Mouse (Mus musculus): ENCODE data around the gene Olfr713. TPM values are rescaled to one million over a fixed set of nuclear protein-coding genes. Genes with fewer than 3 reads are reported as not detected.

Gene Olfr713
- not detected in 2 replicates for polyA plus RNA-seq (2015; fragmentation: Nextera tagmentation; extraction: Ambion mirVana)

DNA sequence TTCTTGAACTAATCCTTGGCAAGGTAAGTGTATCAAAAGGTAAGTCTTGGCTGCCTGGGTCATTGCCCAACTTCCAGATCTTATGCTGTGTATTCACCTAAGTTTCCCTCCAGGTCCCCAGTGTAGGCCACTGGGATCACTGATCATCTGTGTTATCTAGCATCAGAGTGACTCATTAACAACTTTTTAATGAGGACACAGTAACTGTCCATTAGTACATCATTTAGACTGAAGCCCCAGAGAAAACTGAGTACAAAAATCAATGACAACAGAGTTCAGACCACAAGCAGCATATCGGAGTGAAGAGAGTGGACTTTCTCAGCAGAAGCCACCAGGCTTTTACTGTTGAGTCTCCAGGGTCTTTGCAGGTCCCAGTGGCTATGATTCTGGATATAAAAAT lies at the start of gene Olfr713:
Gene Olfr713, plus strand, starts transcription at position 301 of the 400 bp plus-strand sequence.
- Histone ChIP-seq H3K27me3 (no peaks in the 10 kb centered on the region), H3K4me1 (replicated peaks) (no peaks in the 10 kb centered on the region), H3K4me3 (replicated peaks) (no peak within 1 kb of the TSS), H3K9me3 (replicated peaks) (no peaks in the 10 kb centered on the region), H3K4me2 (no peak within 1 kb of the TSS), H3K27ac (replicated peaks) (no peak within 1 kb of the TSS), H3K9ac (no peak within 1 kb of the TSS), H3K36me3 (replicated peaks) (no peaks in the 10 kb centered on the region)
- no peak for ATAC-seq (ENCODE audit: insufficient read depth)
- WGBS (ENCODE audit: insufficient replicate concordance) = 73% methylated on average over 1 of the region's 1 CpGs

DNA sequence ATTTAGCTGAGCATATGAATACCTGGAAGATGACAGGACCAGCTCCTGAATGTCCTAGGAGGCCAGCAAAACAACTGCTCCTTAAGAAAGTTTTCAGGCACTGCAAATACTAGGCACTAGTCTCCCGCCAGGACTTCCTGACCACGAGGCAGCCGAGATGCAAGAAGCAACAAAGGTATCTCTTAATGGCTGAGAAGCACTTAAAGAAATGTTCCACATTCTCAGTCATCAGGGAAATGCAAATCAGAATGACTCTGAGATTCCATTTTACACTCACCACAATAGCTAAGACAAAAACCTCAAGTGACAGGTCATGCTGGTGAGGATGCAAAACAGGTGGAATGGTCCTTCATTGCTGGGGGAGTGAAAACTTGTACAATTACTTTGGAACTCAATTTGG lies 45.7 kb upstream of the Olfr713 start:
- Histone ChIP-seq H3K4me3 (replicated peaks) (no peak overlapping the region), H3K27ac (replicated peaks) (no peak overlapping the region), H3K4me2 (no peak overlapping the region), H3K9me3 (replicated peaks) (no peaks in the 10 kb centered on the region), H3K4me1 (replicated peaks) (no peaks in the 10 kb centered on the region), H3K9ac (no peak overlapping the region), H3K27me3 (no peaks in the 10 kb centered on the region), H3K36me3 (replicated peaks) (no peaks in the 10 kb centered on the region)
- ATAC-seq (ENCODE audit: insufficient read depth) = no peak
- WGBS (ENCODE audit: insufficient replicate concordance) = 63% methylated on average over 3 of the region's 3 CpGs

DNA sequence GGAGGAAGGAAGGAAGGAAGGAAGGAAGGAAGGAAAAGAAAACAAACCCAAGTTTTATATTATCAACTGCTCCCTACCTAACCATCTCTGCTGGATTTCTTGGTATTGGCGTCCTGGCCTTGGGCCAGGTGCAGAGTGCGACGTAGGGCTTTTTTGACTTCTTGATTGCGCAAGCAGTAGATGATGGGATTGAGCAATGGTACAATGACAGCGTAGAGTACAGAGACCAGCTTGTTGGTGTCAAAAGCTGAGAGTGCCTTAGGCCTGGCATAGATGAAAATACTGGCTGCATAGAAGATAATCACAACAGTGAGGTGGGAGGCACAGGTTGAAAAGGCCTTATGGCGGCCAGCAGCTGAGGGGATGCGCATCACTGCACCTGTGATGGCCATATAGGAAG lies 30.2 kb upstream of the Olfr713 start:
- Histone ChIP-seq H3K9me3 (replicated peaks) (no peaks in the 10 kb centered on the region), H3K27ac (replicated peaks) (no peak overlapping the region), H3K36me3 (replicated peaks) (no peaks in the 10 kb centered on the region), H3K9ac (no peak overlapping the region), H3K4me1 (replicated peaks) (no peaks in the 10 kb centered on the region), H3K4me3 (replicated peaks) (no peak overlapping the region), H3K27me3 (no peaks in the 10 kb centered on the region), H3K4me2 (no peak overlapping the region)
- WGBS (ENCODE audit: insufficient replicate concordance) = 70% methylated on average over 7 of the region's 7 CpGs
- no peak for ATAC-seq (ENCODE audit: insufficient read depth)

DNA sequence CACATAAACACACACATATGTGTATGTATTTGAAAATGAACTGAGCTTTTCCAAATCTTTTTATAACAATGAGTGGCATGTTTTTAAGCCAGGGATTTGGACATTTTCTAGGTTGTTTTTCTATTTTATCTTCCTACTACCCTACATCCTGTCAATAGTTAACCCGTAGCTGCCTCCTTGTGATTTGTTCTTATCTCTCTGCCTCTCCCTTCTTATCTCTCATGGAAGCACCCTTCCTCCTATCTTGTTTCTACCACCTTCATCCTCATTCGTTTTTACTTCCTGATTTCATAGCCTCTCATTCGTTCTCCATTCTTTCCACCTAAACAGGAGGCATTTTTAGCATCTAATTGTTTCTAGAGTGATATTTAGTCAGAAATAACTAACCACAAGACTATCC lies 26.8 kb upstream of the Olfr713 start:
- Histone ChIP-seq H3K27ac (replicated peaks) (no peak overlapping the region), H3K9me3 (replicated peaks) (no peaks in the 10 kb centered on the region), H3K36me3 (replicated peaks) (no peaks in the 10 kb centered on the region), H3K9ac (no peak overlapping the region), H3K27me3 (no peaks in the 10 kb centered on the region), H3K4me1 (replicated peaks) (no peaks in the 10 kb centered on the region), H3K4me3 (replicated peaks) (no peak overlapping the region), H3K4me2 (no peak overlapping the region)
- 8% methylated on average over 3 of the region's 3 CpGs for WGBS (ENCODE audit: insufficient replicate concordance)
- no peak for ATAC-seq (ENCODE audit: insufficient read depth)

DNA sequence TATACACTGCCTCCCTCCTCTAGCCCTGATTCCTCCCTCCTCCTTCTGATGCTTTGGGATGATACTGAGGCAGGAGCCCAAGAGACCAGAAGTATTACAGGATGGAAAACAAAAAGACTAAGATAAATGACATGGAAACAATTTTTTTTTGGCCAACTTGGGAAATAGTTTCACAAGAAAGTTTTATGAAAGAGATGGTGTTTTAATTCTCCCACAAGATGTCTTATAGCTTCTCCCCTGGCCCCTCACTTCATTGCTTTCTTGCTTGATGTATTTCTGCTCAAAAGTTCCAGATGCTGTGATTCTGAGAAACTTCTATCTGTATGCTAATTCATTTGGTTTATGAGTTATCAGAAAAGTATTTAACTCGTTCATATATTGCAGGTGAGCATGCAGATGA lies 25.0 kb upstream of the Olfr713 start, which contains the start of gene Olfr2:
Gene Olfr2, minus strand, starts transcription at position 101 of the 400 bp plus-strand sequence.
- Histone ChIP-seq H3K27ac (replicated peaks) (no peak within 1 kb of the TSS), H3K9ac (no peak within 1 kb of the TSS), H3K4me2 (no peak within 1 kb of the TSS), H3K36me3 (replicated peaks) (no peaks in the 10 kb centered on the region), H3K9me3 (replicated peaks) (no peaks in the 10 kb centered on the region), H3K4me3 (replicated peaks) (no peak within 1 kb of the TSS), H3K27me3 (no peaks in the 10 kb centered on the region), H3K4me1 (replicated peaks) (no peaks in the 10 kb centered on the region)
- 21% methylated on average over 1 of the region's 1 CpGs for WGBS (ENCODE audit: insufficient replicate concordance)
- ATAC-seq (ENCODE audit: insufficient read depth) = no peak

DNA sequence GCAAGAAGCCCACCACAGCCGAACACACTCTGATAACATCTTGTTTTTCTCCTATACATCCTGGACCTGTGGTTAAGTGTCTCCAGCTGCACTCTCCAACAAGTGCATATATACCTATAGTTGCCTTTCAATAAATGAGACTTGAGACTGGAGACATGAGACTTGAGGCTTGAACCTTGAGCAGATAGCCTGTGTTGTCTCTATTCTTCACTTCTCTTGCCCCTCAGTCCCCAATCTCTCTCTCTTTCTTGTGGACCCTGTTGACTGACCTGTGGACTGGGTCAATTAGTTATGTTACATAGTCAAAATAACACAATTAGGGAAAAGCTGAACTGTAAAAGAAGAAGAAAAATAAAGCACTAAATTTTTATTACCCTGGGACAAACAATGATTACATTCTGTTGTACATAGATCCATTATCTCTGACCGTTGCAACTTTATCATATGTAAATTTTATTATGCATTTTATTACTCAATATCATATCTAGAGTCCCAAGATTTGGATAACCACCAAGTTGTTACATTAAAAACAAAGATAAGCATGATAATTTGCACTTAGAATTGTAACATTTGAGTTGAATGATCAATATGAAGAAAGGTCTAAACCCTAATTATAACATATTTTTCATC lies 9.1 kb downstream of the Olfr713 start:
- Histone ChIP-seq H3K4me1 (replicated peaks) (no peaks in the 10 kb centered on the region), H3K9me3 (replicated peaks) (no peaks in the 10 kb centered on the region), H3K4me3 (replicated peaks) (no peak overlapping the region), H3K27me3 (no peaks in the 10 kb centered on the region), H3K9ac (no peak overlapping the region), H3K27ac (replicated peaks) (no peak overlapping the region), H3K4me2 (no peak overlapping the region), H3K36me3 (replicated peaks) (no peaks in the 10 kb centered on the region)
- ATAC-seq (ENCODE audit: insufficient read depth) = no peak
- WGBS (ENCODE audit: insufficient replicate concordance) = 32% methylated on average over 2 of the region's 2 CpGs

DNA sequence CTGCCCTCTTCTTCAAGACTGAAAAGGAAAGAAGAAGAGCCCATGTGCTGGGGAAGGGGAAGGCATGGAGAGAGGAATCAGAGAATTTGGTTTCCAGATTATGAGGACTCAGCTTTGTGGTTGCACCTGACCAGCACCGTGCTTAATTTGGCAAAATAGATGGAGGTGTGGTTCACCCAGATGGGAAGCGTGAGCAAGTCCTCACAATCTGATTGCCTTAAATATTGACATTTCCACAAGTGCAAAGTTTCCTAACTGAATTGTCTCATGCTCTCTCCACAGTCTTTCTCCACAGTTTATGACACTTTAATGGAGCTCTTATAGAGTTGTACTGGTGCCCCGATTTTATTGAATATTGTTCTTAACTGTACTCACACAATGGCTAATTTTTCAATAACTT lies 12.2 kb downstream of the Olfr713 start:
- no peaks in the 10 kb centered on the region for H3K27me3 ChIP-seq
- H3K4me1 ChIP-seq (replicated peaks) = no peaks in the 10 kb centered on the region
- no peak overlapping the region for H3K4me3 ChIP-seq (replicated peaks)
- ATAC-seq (ENCODE audit: insufficient read depth) = no peak
- no peak overlapping the region for H3K27ac ChIP-seq (replicated peaks)
- 56% methylated on average over 3 of the region's 3 CpGs for WGBS (ENCODE audit: insufficient replicate concordance)
- H3K9me3 ChIP-seq (replicated peaks) = no peaks in the 10 kb centered on the region
- H3K36me3 ChIP-seq (replicated peaks) = no peaks in the 10 kb centered on the region
- H3K9ac ChIP-seq = no peak overlapping the region
- no peak overlapping the region for H3K4me2 ChIP-seq

DNA sequence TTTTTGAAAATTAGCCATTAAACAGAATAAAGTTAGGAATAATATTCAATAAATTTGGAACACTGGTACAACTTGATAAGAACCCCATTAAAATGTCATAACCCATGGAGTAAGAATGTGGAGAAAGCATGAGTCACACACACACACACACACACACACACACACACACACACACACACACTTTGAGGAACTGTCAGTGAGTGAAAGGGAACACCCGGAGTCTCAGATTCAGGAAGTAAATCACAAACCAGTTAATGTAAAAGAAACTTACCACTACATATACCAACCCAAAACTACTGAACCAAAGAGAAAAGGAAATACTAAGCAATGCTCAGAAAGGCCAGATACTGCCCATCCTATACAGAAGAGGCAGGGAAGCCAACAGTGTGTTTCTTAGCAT lies 13.4 kb downstream of the Olfr713 start:
- Histone ChIP-seq H3K36me3 (replicated peaks) (no peaks in the 10 kb centered on the region), H3K4me3 (replicated peaks) (no peak overlapping the region), H3K9ac (no peak overlapping the region), H3K4me1 (replicated peaks) (no peaks in the 10 kb centered on the region), H3K27ac (replicated peaks) (no peak overlapping the region), H3K9me3 (replicated peaks) (no peaks in the 10 kb centered on the region), H3K27me3 (no peaks in the 10 kb centered on the region), H3K4me2 (no peak overlapping the region)
- no peak for ATAC-seq (ENCODE audit: insufficient read depth)
- WGBS (ENCODE audit: insufficient replicate concordance) = 11% methylated on average over 1 of the region's 1 CpGs

DNA sequence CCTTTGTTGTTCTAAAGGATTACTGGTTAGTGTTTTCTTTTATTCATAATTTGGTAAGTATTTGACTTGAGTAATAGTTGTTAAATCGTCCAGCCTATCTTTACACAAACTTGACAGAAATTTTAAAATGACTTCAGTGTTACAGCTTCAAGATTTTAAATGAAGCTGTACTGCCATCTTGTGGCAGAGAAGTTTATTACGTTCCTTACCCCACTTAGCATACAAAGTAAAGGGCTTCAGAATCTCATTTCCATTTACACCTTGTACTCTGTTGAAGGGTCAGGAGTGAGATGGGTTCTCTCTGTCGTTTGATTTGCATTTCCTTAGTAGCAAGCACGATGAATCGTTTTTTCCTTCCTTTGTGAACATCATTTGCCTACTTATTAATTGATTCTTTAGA lies 14.9 kb downstream of the Olfr713 start:
- Histone ChIP-seq H3K4me3 (replicated peaks) (no peak overlapping the region), H3K27me3 (no peaks in the 10 kb centered on the region), H3K9ac (no peak overlapping the region), H3K9me3 (replicated peaks) (no peaks in the 10 kb centered on the region), H3K4me2 (no peak overlapping the region), H3K36me3 (replicated peaks) (no peaks in the 10 kb centered on the region), H3K4me1 (replicated peaks) (no peaks in the 10 kb centered on the region), H3K27ac (replicated peaks) (no peak overlapping the region)
- no peak for ATAC-seq (ENCODE audit: insufficient read depth)
- WGBS (ENCODE audit: insufficient replicate concordance) = 1% methylated on average over 5 of the region's 5 CpGs

DNA sequence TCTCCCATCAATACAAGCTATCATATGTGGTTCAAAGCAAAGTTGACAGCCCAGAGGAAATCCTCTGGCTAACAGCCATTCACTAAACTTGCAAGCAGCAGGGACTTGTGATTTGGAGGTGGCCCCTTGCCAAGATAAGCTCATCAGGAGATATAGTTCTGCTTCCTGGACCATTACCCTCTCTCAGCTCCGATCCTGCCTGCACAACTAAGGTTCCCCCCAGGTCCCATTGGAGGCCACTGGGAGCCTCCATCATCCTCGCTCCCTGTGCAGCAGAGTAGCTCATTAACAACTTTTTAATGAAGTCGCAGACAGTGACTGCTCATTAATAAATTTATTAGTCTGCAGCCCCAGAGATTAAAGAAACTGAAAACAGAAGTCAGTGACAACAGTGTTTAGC lies 16.6 kb downstream of the Olfr713 start:
- Histone ChIP-seq H3K4me1 (replicated peaks) (no peaks in the 10 kb centered on the region), H3K9ac (no peak overlapping the region), H3K9me3 (replicated peaks) (no peaks in the 10 kb centered on the region), H3K27me3 (no peaks in the 10 kb centered on the region), H3K36me3 (replicated peaks) (no peaks in the 10 kb centered on the region), H3K4me3 (replicated peaks) (no peak overlapping the region), H3K4me2 (no peak overlapping the region), H3K27ac (replicated peaks) (no peak overlapping the region)
- ATAC-seq (ENCODE audit: insufficient read depth) = no peak
- 20% methylated on average over 3 of the region's 3 CpGs for WGBS (ENCODE audit: insufficient replicate concordance)

DNA sequence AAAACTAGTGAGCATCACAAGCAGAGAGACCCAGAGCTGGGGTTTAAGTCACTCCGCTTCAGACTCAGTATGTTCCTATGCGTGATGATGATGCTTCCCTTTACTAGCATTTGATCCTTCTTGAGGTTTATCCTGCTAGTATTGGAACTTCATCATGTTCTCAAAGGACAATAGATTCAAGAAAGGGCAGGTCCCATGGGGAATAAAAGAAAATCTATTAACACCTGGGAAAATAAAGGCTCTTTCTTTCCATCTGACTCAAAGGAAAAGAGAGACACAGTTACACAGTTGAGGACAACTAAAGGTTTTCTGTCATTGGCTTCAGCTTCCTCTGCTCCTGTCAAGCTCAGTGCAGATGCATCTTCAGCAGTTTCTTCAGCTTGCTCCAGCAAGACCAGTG lies 39.7 kb downstream of the Olfr713 start, which contains the start of gene Olfr714:
Gene Olfr714, plus strand, starts transcription at position 301 of the 400 bp plus-strand sequence.
- no peak for ATAC-seq (ENCODE audit: insufficient read depth)
- no peak within 1 kb of the TSS for H3K4me2 ChIP-seq
- 70% methylated on average over 2 of the region's 2 CpGs for WGBS (ENCODE audit: insufficient replicate concordance)
- H3K27me3 ChIP-seq = no peaks in the 10 kb centered on the region
- no peaks in the 10 kb centered on the region for H3K36me3 ChIP-seq (replicated peaks)
- H3K9ac ChIP-seq = no peak within 1 kb of the TSS
- no peak within 1 kb of the TSS for H3K4me3 ChIP-seq (replicated peaks)
- no peaks in the 10 kb centered on the region for H3K9me3 ChIP-seq (replicated peaks)
- H3K27ac ChIP-seq (replicated peaks) = no peak within 1 kb of the TSS
- no peaks in the 10 kb centered on the region for H3K4me1 ChIP-seq (replicated peaks)
